Mouse (Mus musculus): ENCODE measurements around the gene Slc44a2. TPM values are rescaled to one million over a fixed set of nuclear protein-coding genes. Genes with fewer than 3 reads are reported as not detected.

The Slc44a2 gene
- polyA plus RNA-seq, 2 experiments from 2014 or later, result 181 to 194 TPM

- ATAC-seq, result no peak
These were observed 14.2 kb downstream of the Slc44a2 start for GRCm38 (mm10) chr9:21334747-21335146.

- ATAC-seq, result no peak
These were observed 14.9 kb downstream of the Slc44a2 start for GRCm38 (mm10) chr9:21335391-21335790.

GRCm38 (mm10) chr9:21336491-21336890, 16.0 kb downstream of the Slc44a2 start:
- no peak for ATAC-seq

- no peak for ATAC-seq
These were observed 17.2 kb downstream of the Slc44a2 start for GRCm38 (mm10) chr9:21337652-21338051.

- ATAC-seq, result no peak
These were observed 19.9 kb downstream of the Slc44a2 start for GRCm38 (mm10) chr9:21340411-21340810.

GRCm38 (mm10) chr9:21346627-21347365, 26.3 kb downstream of the Slc44a2 start:
- no peak for ATAC-seq

GRCm38 (mm10) chr9:21348152-21348551, 27.7 kb downstream of the Slc44a2 start:
- no peak for ATAC-seq

GRCm38 (mm10) chr9:21351178-21351577, 30.7 kb downstream of the Slc44a2 start:
- no peak for ATAC-seq

- no peak for ATAC-seq
These were observed 31.3 kb downstream of the Slc44a2 start for GRCm38 (mm10) chr9:21351702-21352377.

GRCm38 (mm10) chr9:21352463-21353372, 32.2 kb downstream of the Slc44a2 start:
- ATAC-seq, result no peak

GRCm38 (mm10) chr9:21353373-21353686, 32.8 kb downstream of the Slc44a2 start:
- ATAC-seq, result no peak

GRCm38 (mm10) chr9:21354796-21355195, 34.3 kb downstream of the Slc44a2 start:
- ATAC-seq, result no peak

- ATAC-seq, result peak; percentile 61
These were observed 36.7 kb downstream of the Slc44a2 start for GRCm38 (mm10) chr9:21356981-21357718.

GRCm38 (mm10) chr9:21366541-21367220, 46.2 kb downstream of the Slc44a2 start:
- no peak for ATAC-seq

- ATAC-seq, result peak; percentile 90
These were observed 47.0 kb downstream of the Slc44a2 start, which contains the start of gene Ilf3 for GRCm38 (mm10) chr9:21367357-21368111. Gene Ilf3, plus strand, starts transcription at chr9:21367871.

GRCm38 (mm10) chr9:21368131-21368584, 47.7 kb downstream of the Slc44a2 start:
- ATAC-seq, result peak; percentile 4

- no peak for ATAC-seq
These were observed 48.6 kb downstream of the Slc44a2 start for GRCm38 (mm10) chr9:21369080-21369479.

- ATAC-seq, result no peak
These were observed 50.4 kb downstream of the Slc44a2 start for GRCm38 (mm10) chr9:21370876-21371275.

- ATAC-seq, result no peak
These were observed 52.0 kb downstream of the Slc44a2 start for GRCm38 (mm10) chr9:21372508-21372907.

GRCm38 (mm10) chr9:21379195-21379594, 58.7 kb downstream of the Slc44a2 start:
- peak; percentile 32 for ATAC-seq

GRCm38 (mm10) chr9:21380868-21381267, 60.4 kb downstream of the Slc44a2 start:
- no peak for ATAC-seq

Measured in activated CD4-positive, CD25-positive, alpha-beta regulatory T cell, adult 4 months (primary cell).